Mouse (Mus musculus): Measurements from ENCODE around the gene Rnls. TPM values are rescaled to one million over a fixed set of nuclear protein-coding genes. Genes with fewer than 3 reads are reported as not detected.
A peak's percentile ranks its signal among the peaks of the same experiment; 100 is the strongest.

The Rnls gene
- polyA plus RNA-seq, 1 experiment from 2014 or later = 7.5 TPM

GRCm38 (mm10) chr19:33100031-33100430, 292.1 kb downstream of the Rnls start:
- H3K4me2 ChIP-seq = no peak overlapping the region
- no peaks in the 10 kb centered on the region for H3K36me3 ChIP-seq (ENCODE audit: control insufficient read depth, insufficient read depth, low read length)
- H3K4me1 ChIP-seq (ENCODE audit: control insufficient read depth, insufficient read depth, low read length) = peaks cover 27% of the 10 kb centered on the region
- H3K27me3 ChIP-seq (ENCODE audit: control insufficient read depth, insufficient read depth, low read length) = no peaks in the 10 kb centered on the region; the same call in 1 of the 2 replicates
- 0 out of 2 replicates have a peak overlapping the region, but pooled peaks have one; percentile 5 for H3K9ac ChIP-seq (ENCODE audit: low read length)
- no peak overlapping the region for H3K27ac ChIP-seq (ENCODE audit: low read depth, low read length)
- DNase-seq (ENCODE audit: low spot score, missing footprints) (no peak), ATAC-seq (ENCODE audit: low FRiP score) (peak; percentile 33)
- H3K4me3 ChIP-seq (ENCODE audit: low read depth, low read length) = no peak overlapping the region
- no peaks in the 10 kb centered on the region for H3K9me3 ChIP-seq (ENCODE audit: control insufficient read depth, low read length)
- WGBS = 47% methylated on average over 4 of the region's 4 CpGs

GRCm38 (mm10) chr19:33099201-33099788, 292.8 kb downstream of the Rnls start:
- H3K9ac ChIP-seq (ENCODE audit: low read length) = no peak overlapping the region
- H3K27me3 ChIP-seq (ENCODE audit: control insufficient read depth, insufficient read depth, low read length) = no peaks in the 10 kb centered on the region; the same call in 1 of the 2 replicates
- H3K4me3 ChIP-seq (ENCODE audit: low read depth, low read length) = no peak overlapping the region
- H3K27ac ChIP-seq (ENCODE audit: low read depth, low read length) = no peak overlapping the region
- WGBS = 24% methylated on average over 9 of the region's 9 CpGs
- no peak overlapping the region for H3K4me2 ChIP-seq
- H3K4me1 ChIP-seq (ENCODE audit: control insufficient read depth, insufficient read depth, low read length) = peaks cover 27% of the 10 kb centered on the region
- ATAC-seq (ENCODE audit: low FRiP score) (peak; percentile 62), DNase-seq (ENCODE audit: low spot score, missing footprints) (peak; percentile 88)
- H3K36me3 ChIP-seq (ENCODE audit: control insufficient read depth, insufficient read depth, low read length) = no peaks in the 10 kb centered on the region
- no peaks in the 10 kb centered on the region for H3K9me3 ChIP-seq (ENCODE audit: control insufficient read depth, low read length)

- 28% methylated on average over 3 of the region's 3 CpGs for WGBS
- Histone ChIP-seq H3K4me1 (ENCODE audit: control insufficient read depth, insufficient read depth, low read length) (peaks cover 27% of the 10 kb centered on the region), H3K4me2 (no peak overlapping the region), H3K4me3 (ENCODE audit: low read depth, low read length) (no peak overlapping the region), H3K27me3 (ENCODE audit: control insufficient read depth, insufficient read depth, low read length) (no peaks in the 10 kb centered on the region; the same call in 1 of the 2 replicates), H3K36me3 (ENCODE audit: control insufficient read depth, insufficient read depth, low read length) (no peaks in the 10 kb centered on the region), H3K9ac (ENCODE audit: low read length) (no peak overlapping the region), H3K27ac (ENCODE audit: low read depth, low read length) (no peak overlapping the region), H3K9me3 (ENCODE audit: control insufficient read depth, low read length) (no peaks in the 10 kb centered on the region)
- DNase-seq (ENCODE audit: low spot score, missing footprints) (peak; percentile 82), ATAC-seq (ENCODE audit: low FRiP score) (no peak)
These were observed 294.4 kb downstream of the Rnls start for GRCm38 (mm10) chr19:33097691-33098090.

- H3K27ac ChIP-seq (ENCODE audit: low read depth, low read length) = no peak overlapping the region
- no peak overlapping the region for H3K4me3 ChIP-seq (ENCODE audit: low read depth, low read length)
- no peaks in the 10 kb centered on the region for H3K36me3 ChIP-seq (ENCODE audit: control insufficient read depth, insufficient read depth, low read length)
- peaks cover 20% of the 10 kb centered on the region for H3K4me1 ChIP-seq (ENCODE audit: control insufficient read depth, insufficient read depth, low read length)
- H3K27me3 ChIP-seq (ENCODE audit: control insufficient read depth, insufficient read depth, low read length) = no peaks in the 10 kb centered on the region; the same call in 1 of the 2 replicates
- WGBS = 97% methylated on average over 5 of the region's 5 CpGs
- no peak overlapping the region for H3K9ac ChIP-seq (ENCODE audit: low read length)
- no peaks in the 10 kb centered on the region for H3K9me3 ChIP-seq (ENCODE audit: control insufficient read depth, low read length)
- DNase-seq (ENCODE audit: low spot score, missing footprints) (no peak), ATAC-seq (ENCODE audit: low FRiP score) (no peak)
- H3K4me2 ChIP-seq = no peak overlapping the region
These were observed 295.5 kb downstream of the Rnls start for GRCm38 (mm10) chr19:33096581-33096980.

- ATAC-seq (ENCODE audit: low FRiP score) = no peak
- no peak overlapping the region for H3K4me2 ChIP-seq
- H3K27ac ChIP-seq (ENCODE audit: low read depth, low read length) = no peak overlapping the region
- no peaks in the 10 kb centered on the region for H3K9me3 ChIP-seq (ENCODE audit: control insufficient read depth, low read length)
- H3K4me1 ChIP-seq (ENCODE audit: control insufficient read depth, insufficient read depth, low read length) = no peaks in the 10 kb centered on the region
- H3K36me3 ChIP-seq (ENCODE audit: control insufficient read depth, insufficient read depth, low read length) = no peaks in the 10 kb centered on the region
- H3K4me3 ChIP-seq (ENCODE audit: low read depth, low read length) = no peak overlapping the region
- no peak overlapping the region for H3K9ac ChIP-seq (ENCODE audit: low read length)
- no peaks in the 10 kb centered on the region for H3K27me3 ChIP-seq (ENCODE audit: control insufficient read depth, insufficient read depth, low read length)
- no peak for DNase-seq (ENCODE audit: low spot score, missing footprints)
These were observed 299.5 kb downstream of the Rnls start for GRCm38 (mm10) chr19:33092575-33092974.

GRCm38 (mm10) chr19:33091324-33091723, 300.8 kb downstream of the Rnls start:
- Histone ChIP-seq H3K4me1 (ENCODE audit: control insufficient read depth, insufficient read depth, low read length) (no peaks in the 10 kb centered on the region), H3K27me3 (ENCODE audit: control insufficient read depth, insufficient read depth, low read length) (no peaks in the 10 kb centered on the region), H3K27ac (ENCODE audit: low read depth, low read length) (no peak overlapping the region), H3K4me3 (ENCODE audit: low read depth, low read length) (no peak overlapping the region), H3K4me2 (no peak overlapping the region), H3K9ac (ENCODE audit: low read length) (no peak overlapping the region), H3K9me3 (ENCODE audit: control insufficient read depth, low read length) (no peaks in the 10 kb centered on the region), H3K36me3 (ENCODE audit: control insufficient read depth, insufficient read depth, low read length) (no peaks in the 10 kb centered on the region)
- ATAC-seq (ENCODE audit: low FRiP score) (no peak), DNase-seq (ENCODE audit: low spot score, missing footprints) (no peak)
- WGBS = 62% methylated on average over 3 of the region's 3 CpGs

GRCm38 (mm10) chr19:33088868-33089267, 303.2 kb downstream of the Rnls start:
- Histone ChIP-seq H3K9me3 (ENCODE audit: control insufficient read depth, low read length) (no peaks in the 10 kb centered on the region), H3K4me3 (ENCODE audit: low read depth, low read length) (no peak overlapping the region), H3K9ac (ENCODE audit: low read length) (no peak overlapping the region), H3K4me2 (no peak overlapping the region), H3K36me3 (ENCODE audit: control insufficient read depth, insufficient read depth, low read length) (no peaks in the 10 kb centered on the region), H3K27me3 (ENCODE audit: control insufficient read depth, insufficient read depth, low read length) (no peaks in the 10 kb centered on the region), H3K27ac (ENCODE audit: low read depth, low read length) (no peak overlapping the region), H3K4me1 (ENCODE audit: control insufficient read depth, insufficient read depth, low read length) (no peaks in the 10 kb centered on the region)
- 82% methylated on average over 2 of the region's 2 CpGs for WGBS
- no peak for DNase-seq (ENCODE audit: low spot score, missing footprints)
- ATAC-seq (ENCODE audit: low FRiP score) = no peak

- H3K9me3 ChIP-seq (ENCODE audit: control insufficient read depth, low read length) = no peaks in the 10 kb centered on the region
- no peaks in the 10 kb centered on the region for H3K27me3 ChIP-seq (ENCODE audit: control insufficient read depth, insufficient read depth, low read length)
- H3K9ac ChIP-seq (ENCODE audit: low read length) = no peak overlapping the region
- H3K4me2 ChIP-seq = no peak overlapping the region
- 70% methylated on average over 4 of the region's 4 CpGs for WGBS
- ATAC-seq (ENCODE audit: low FRiP score) (no peak), DNase-seq (ENCODE audit: low spot score, missing footprints) (no peak)
- H3K36me3 ChIP-seq (ENCODE audit: control insufficient read depth, insufficient read depth, low read length) = no peaks in the 10 kb centered on the region
- no peak overlapping the region for H3K27ac ChIP-seq (ENCODE audit: low read depth, low read length)
- H3K4me1 ChIP-seq (ENCODE audit: control insufficient read depth, insufficient read depth, low read length) = no peaks in the 10 kb centered on the region
- no peak overlapping the region for H3K4me3 ChIP-seq (ENCODE audit: low read depth, low read length)
These were observed 304.1 kb downstream of the Rnls start for GRCm38 (mm10) chr19:33087961-33088360.
